Mouse (Mus musculus): ENCODE measurements around the gene Patl2.
A peak's percentile ranks its signal among the peaks of the same experiment; 100 is the strongest.
"Not testable (repeated sequence)": the region's sequence is repeated elsewhere in the genome, so short reads cannot be mapped to it uniquely, and the experiment has no call there.

The Patl2 gene

GRCm38 (mm10) chr2:122141332-122141967, 44.5 kb downstream of the Patl2 start:
- DNase-seq = no peak

DNA sequence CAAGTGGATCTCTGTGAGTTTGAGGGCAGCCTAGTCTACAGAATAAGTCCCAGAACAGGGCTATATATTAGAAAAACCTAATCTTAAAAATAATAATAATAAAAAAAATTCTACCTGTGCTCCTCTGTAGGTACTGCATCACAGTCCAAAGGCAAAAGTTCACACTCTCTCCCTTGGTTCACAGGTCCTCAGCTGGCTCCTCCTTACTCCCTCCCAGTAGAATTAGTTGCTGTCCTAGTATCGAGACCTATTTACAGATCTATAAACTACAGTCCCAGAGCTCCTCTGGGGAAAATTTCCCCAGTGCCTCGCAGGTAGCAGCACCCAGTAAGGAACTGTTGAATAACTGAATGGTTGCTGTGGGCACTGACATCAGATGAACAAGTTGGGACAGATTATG, 45.2 kb downstream of the Patl2 start:
- DNase-seq = no peak

DNA sequence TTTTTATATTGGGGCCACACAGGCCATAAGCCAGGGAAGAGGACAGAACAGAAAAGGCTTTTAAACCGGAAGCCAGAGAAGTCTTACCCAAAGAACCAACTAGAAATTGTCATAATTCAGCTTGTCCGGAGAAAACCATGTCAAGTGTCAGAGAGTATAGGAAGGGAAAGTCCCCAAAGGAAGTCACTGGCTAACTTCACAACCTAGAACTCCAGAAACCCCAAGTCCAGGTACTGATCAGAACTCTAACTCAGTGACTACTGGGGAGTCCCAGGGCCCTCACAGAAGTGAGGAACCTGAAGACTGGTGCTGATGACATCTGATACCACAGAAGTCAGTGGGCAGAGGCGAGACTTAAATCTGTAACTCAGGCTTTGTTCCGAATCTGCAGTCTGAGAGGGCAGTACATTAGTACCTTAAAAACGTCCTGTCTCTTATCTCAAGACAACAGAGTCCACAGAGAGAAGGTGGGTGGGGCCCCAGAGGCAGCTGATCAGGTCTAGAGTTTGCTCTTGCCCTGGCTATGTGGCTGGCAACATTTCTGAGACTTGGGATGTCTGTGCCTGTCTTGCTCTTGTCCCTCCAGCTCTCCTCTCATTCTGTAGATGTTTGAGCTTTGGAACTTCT, 48.0 kb downstream of the Patl2 start:
- no peak for DNase-seq

GRCm38 (mm10) chr2:122132618-122133017, 53.4 kb downstream of the Patl2 start:
- DNase-seq = no peak

DNA sequence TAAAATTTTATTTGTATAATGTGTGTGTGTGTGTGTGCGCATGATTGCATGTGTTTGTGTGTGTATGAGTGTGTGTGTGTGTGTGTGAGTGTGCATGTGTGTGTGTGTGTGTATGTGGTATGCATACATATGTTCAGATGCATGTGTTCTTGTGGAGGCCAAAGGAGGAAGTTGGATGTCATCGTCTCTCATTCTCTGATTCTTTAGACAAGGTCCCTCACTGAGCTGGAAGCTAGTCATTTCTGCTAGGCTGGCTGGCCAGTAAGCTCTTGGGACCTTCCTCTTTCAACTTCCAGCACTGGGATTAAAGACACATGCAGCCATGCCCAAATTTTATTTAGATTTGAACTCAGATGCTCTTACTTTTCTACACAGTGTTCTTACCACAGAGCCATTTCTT, 53.9 kb downstream of the Patl2 start:
- DNase-seq = no peak

GRCm38 (mm10) chr2:122127635-122128034, 58.4 kb downstream of the Patl2 start:
- DNase-seq = no peak

- DNase-seq = no peak
Measured at GRCm38 (mm10) chr2:122126765-122127347, 59.1 kb downstream of the Patl2 start.

GRCm38 (mm10) chr2:122125680-122126572, 60.1 kb downstream of the Patl2 start:
- no peak for DNase-seq

DNA sequence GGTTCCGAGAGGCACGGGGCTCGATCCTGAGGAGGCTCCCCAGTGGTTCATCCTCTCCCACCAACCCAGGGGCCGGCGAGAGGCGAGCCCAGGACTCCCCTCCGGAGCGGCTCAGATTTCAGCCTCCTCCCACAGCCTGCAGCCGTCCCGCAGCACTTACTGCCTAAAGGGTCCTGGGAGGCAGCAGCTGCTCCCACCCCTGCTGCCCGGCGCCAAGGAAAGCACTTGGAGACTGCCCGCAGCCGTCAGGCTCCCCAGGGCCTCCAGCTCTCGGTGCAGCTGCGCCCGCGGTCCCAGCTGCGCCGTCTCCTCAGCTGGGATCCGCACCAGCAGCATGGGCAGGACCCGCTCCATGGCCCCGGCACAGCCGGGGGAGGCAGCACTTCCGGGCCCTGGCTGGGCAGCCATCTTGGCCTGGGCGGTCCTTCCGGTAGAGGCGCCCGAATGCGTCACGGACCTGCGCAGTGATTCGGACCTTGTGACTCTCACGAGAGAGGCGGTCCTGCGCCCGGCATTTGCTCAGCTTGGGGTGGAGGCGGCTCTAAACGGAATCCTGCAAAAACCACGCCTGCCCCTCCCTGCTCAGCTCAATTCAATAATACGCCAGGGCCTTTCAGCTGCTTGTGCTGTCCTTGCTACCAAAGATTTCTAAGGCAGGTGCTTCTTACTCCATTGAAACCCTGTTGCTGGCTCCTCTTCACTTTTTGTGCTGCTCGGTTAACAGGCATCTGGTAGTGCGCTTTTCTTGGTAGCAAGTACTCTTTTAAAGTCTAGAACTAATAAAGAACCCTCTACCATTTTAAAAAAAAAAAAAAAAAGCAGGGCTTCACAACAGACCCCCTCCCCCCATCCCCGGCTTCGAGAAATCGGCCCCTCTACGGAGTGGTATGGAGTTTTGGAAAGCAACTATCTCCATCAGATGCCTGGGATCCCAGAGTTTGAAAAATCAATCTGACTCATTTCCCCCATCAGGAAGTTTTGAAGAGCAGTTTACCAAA, 67.7 kb downstream of the Patl2 start, which contains the start of gene Spg11:
Gene Spg11 (minus strand): TSS at position 426 of the 998 bp plus-strand sequence.
- peak; percentile 98 to 99 for DNase-seq

- no peak for DNase-seq
Measured at GRCm38 (mm10) chr2:122116888-122117287, 69.1 kb downstream of the Patl2 start.

- no peak for DNase-seq
Measured at GRCm38 (mm10) chr2:122109714-122110113, 76.3 kb downstream of the Patl2 start.

DNA sequence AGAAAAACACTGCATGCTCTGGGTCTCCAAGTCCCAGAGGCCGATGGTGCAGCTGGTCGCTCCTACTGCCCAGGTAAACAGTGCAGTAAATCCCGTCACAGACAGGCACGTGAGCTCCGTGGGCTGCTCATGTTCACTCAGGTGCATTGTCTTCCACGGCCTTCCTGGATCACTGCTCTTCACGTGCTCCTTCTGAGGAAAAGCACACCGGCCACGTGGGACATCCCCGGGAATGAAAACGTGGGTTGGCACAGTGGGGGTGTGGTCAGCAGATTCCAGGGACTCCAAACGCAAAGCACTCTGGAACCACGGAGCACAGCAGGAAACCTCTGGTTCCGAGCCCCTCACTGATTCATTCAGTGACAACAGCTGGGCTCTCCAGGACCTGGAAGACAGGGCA, 77.9 kb downstream of the Patl2 start:
- peak; percentile 63 to 79 for DNase-seq

DNA sequence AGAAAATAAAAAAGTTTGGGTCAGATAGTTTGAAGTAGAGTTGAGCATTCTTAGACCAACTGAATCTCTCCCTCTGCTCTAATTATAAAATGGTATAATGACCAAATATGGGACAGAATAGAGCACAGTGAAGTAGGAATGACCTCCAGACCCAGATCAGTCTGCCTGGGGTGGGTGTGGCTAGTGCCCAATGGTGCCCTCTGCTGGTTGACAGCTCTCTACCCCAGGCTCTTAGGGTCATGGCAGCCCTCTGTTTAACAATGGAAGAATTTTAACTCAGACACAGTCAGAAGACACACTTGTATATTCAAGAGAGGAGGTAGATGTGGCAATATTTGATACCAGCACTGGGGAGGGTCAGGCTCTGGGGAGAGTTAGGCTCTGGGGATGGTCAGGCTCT, 83.9 kb downstream of the Patl2 start:
- DNase-seq = peak; percentile 49 to 59

GRCm38 (mm10) chr2:122097686-122098085, 88.3 kb downstream of the Patl2 start:
- not testable (repeated sequence) for DNase-seq

DNA sequence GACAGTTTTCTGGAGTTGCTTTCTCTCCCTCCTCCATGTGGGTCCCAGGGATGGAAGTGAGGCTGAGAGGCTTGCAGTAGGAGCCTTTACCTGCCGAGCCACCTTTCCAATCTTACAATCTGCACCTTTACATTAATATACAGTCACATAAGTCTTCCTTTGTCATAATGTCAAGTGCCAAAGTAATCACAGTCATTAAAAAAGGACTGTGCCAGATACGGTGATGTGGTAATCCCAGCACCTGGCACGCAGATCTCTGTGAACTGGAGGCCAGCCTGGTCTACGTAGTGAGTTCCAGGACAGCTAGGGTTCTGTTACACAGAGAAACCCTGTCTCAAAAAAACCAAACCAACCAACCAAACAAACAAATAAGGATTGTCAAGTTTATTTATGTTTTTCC, 92.1 kb downstream of the Patl2 start:
- DNase-seq = no peak

GRCm38 (mm10) chr2:122086446-122086845, 99.5 kb downstream of the Patl2 start:
- DNase-seq = no peak

DNA sequence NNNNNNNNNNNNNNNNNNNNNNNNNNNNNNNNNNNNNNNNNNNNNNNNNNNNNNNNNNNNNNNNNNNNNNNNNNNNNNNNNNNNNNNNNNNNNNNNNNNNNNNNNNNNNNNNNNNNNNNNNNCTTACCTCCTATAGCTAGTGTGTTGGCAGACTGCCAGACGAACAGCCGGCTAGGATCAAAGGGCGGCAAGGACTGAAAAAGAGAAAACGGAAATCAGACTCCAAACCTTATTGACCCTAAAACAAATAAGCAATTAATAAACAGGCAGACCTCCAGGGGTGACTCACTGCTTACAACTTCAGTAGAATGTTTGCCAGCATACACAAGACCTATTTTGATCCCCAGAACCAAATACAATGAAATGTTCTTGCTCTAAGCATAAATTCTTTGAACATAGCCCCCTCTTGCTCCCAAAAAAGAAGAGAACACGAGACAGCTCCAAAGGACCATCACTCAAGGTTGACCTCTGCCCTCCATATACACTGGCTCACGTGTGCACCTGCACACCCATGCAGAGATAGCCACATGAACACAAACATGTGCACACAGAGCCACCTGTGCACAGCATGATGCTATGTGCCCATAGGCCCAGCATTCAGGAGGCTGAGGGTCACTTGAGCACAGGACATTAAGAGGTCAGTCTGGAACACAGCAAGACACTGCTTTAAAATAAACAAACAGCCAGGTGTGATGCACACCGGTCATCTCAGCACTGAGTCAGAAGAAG, 104.1 kb downstream of the Patl2 start:
- DNase-seq = peak; percentile 52 to 59
